Mouse (Mus musculus) liver, adult 2 months (tissue): ENCODE results near the gene Aox3.

Source experiments
- CTCF ChIP-seq: fragments of 200-500 bp; IDR thresholded peaks from 2 replicates; pipeline ENCODE4 v1.5.1; 2011; ENCODE audit warnings: low read depth, low read length, control low read depth
- POLR2A ChIP-seq: fragments of 200-500 bp; IDR thresholded peaks from 2 replicates; pipeline ENCODE4 v1.6.1; 2011; ENCODE audit warnings: low read length, control low read depth; ENCODE audit not compliant: insufficient read depth; ENCODE audit errors: extremely low read depth

DNA sequence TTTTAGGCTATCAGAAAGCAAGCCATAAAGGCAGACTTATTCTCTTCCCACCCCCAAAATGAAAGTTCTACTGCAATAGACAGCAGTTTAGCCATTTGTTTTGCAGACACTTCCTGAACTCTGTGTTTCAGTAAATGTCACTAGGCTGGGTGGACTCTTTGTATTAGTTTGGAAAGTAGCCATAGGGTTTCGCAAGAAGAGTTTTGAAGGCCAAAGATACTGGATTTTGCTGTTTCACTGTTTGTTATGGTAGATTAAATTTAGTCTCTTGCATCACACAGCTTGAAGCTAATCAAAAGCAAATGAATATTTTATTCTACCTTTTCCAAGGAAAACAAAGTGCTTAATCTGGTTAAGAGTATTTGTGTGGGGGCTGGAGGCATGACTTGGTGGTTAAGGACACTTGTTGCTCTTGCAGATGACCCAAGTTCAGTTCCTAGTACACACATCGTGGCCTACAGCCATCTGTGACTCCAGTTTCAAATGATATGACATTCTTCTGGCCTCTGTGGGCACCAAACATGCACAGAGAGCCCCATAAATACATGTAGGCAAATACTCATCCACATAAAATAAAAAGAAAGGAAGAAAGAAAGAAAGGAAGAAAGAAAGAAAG, 11.3 kb upstream of the Aox3 start:
- TF ChIP-seq CTCF = no peak
- no peak for TF ChIP-seq POLR2A
